Mouse (Mus musculus) gastrocnemius, postnatal 10 days (tissue): ENCODE results near the gene Upb1. TPM values are rescaled to one million over a fixed set of nuclear protein-coding genes. Genes with fewer than 3 reads are reported as not detected.

Source experiments
- DNase-seq: peaks from one replicate; pipeline ENCODE4 v3.0.0; 2021; ENCODE audit warnings: mixed read lengths
- total RNA-seq, 2 experiments: library from RNA; stranded (reverse); gene quantifications; 2 replicates each; pipeline ENCODE4 v1.2.3; 2021

The Upb1 gene
- total RNA-seq, 2 experiments from 2014 or later: 0.20 to 0.21 TPM

- DNase-seq: no peak
These were observed 27.4 kb downstream of the Upb1 start for GRCm38 (mm10) chr10:75428049-75429003.

DNA sequence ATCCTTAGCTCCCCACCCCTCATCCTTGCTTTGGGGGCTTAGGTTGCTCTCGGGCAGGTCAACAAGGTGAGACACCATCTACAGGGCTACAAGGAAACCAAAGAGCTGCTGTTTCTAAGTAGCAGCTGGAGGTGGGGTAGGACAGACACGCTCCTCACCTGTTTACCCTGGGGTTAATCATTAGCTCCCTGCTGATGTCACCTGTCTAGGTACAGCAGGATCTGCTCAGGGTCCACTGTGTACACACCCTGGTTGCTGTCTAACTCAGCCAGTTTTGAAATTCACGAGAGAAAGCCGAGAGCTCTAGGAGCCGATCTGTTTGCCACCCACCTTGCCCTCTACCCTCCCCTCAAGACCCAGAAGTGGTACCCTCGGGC, 28.1 kb downstream of the Upb1 start:
- no peak for DNase-seq

- DNase-seq: no peak
These were observed 28.7 kb downstream of the Upb1 start for GRCm38 (mm10) chr10:75429522-75430146.

GRCm38 (mm10) chr10:75430147-75430537, 29.2 kb downstream of the Upb1 start:
- no peak for DNase-seq

- DNase-seq: no peak
These were observed 29.7 kb downstream of the Upb1 start for GRCm38 (mm10) chr10:75430633-75431032.

DNA sequence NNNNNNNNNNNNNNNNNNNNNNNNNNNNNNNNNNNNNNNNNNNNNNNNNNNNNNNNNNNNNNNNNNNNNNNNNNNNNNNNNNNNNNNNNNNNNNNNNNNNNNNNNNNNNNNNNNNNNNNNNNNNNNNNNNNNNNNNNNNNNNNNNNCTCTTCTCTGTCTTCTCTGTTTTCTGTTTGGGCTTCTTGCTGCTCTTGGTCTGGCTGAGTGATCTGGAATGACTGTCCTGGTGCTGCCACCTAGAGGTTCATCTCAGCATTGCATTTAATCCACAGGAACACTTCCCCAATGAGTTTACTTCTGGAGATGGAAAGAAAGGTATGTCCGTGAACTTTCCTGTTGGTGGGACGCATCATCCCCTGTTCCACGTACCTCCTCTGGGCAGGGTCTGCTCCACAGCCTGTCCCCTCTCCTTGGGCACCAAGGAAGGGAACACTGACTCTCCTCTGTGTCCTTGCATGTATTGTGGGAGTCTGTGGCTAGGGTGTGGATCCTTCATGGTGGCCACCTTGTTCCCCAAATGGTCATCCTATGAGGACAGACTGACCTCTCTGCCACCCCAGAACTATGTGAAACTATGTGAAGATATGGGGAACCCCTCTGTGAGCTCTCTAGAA, 35.8 kb downstream of the Upb1 start:
- DNase-seq: peak; percentile 80

DNA sequence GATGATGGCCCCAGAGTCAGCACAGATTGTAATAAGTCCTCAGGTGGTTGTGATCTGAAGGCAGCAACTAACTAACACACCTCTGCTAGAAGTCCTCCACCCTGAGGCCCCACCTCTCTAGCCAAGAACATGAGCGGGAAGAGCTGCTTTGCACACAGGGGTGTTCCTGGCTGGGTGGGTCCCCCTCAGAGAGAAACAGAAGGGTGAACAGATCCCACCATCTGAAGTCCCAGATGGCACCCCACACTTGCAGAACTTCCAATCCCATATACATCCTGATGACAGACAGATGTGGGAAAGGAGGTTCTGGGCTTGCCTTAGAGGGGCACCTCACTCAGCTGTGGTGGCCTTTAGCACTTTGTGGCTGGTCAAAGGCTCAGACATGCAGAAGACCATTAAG, 36.4 kb downstream of the Upb1 start:
- DNase-seq: no peak

DNA sequence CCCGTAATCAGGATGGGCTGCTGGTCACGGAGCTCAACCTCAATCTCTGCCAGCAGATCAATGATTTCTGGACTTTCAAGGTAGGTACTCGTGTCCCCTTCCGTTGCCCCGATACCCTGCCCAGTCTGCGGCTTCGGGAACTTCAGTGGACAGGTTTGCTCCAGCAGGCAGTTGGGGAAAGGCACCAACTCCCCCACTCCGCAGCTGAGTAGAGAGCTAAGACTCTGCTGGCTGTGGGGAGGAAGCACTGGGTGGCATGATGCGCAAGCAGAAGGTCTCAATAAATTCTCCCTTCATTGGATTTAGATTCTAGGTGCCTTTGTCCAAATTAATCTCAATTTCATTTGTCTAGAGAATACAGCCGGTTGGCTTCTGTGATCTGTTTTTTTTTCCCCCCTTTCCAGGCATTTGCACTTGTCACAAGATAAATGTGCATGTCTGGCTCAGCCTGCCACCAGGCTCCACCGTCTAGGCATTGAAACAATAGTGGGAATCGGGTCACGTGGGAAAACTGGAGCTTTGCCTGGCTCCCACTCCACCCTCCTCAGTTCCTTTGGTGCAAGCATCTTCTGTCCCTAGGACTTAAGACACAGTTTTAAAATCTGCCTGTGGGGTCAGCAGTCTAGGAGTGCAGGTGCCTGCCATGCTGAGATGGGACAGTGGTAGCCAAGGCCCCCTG, 37.4 kb downstream of the Upb1 start:
- DNase-seq: peak; percentile 20

DNA sequence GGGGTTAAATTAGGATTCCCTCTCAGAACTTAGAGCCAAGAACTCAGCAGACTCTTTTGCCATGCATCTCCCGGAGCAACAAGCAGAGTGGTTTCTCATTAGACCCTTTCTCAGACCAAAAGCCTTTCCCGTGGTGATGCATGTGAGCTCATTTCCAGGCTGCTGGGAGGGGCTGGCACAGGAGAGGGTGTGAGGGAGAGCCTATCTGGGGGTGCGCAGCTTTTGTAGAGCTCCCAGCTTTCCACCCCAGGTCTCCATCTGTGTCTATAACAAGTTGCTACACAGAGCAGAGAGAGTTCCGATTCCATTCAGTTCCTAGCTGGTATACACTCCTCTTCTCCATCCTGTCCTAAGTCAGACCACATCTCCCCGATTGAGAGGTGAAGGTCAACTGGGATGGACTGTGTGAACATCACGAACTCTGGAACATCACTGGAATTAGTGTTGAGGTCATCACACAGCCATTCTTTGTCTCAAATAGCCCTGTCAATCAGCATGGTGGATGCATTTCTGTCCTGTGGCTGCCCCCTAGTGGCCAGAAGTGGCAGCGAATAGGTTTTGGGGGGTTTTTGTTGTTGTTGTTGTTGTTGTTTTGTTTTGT, 38.4 kb downstream of the Upb1 start:
- peak; percentile 48 for DNase-seq

GRCm38 (mm10) chr10:75440756-75441155, 39.8 kb downstream of the Upb1 start:
- DNase-seq: no peak

DNA sequence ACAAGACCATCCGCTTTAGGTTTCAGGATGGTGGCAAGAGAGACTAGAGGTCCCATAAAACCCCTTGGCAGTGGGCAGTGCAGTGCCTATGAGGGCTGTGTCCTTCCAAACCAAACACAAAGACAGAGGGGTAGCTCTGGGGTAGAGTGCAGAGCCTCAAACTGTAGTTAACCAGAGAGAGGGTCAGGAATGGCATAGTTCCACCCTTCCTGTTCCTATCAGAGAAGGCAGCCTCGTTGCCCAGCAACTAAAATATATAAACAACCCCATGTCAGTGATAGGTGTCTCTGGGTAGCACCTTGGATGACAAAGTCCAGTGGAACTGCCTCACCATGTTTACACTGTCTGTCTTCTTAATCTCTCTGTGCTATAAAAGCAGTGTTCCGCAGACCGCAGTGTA, 40.9 kb downstream of the Upb1 start:
- DNase-seq: no peak

- no peak for DNase-seq
These were observed 42.1 kb downstream of the Upb1 start for GRCm38 (mm10) chr10:75443017-75443416.

- peak; percentile 30 for DNase-seq
These were observed 43.4 kb downstream of the Upb1 start for GRCm38 (mm10) chr10:75444111-75444826.

- no peak for DNase-seq
These were observed 44.1 kb downstream of the Upb1 start for GRCm38 (mm10) chr10:75445030-75445429.

GRCm38 (mm10) chr10:75446501-75447083, 45.7 kb downstream of the Upb1 start:
- no peak for DNase-seq

GRCm38 (mm10) chr10:75447489-75447888, 46.6 kb downstream of the Upb1 start:
- DNase-seq: no peak

- DNase-seq: no peak
These were observed 48.0 kb downstream of the Upb1 start for GRCm38 (mm10) chr10:75448806-75449420.

DNA sequence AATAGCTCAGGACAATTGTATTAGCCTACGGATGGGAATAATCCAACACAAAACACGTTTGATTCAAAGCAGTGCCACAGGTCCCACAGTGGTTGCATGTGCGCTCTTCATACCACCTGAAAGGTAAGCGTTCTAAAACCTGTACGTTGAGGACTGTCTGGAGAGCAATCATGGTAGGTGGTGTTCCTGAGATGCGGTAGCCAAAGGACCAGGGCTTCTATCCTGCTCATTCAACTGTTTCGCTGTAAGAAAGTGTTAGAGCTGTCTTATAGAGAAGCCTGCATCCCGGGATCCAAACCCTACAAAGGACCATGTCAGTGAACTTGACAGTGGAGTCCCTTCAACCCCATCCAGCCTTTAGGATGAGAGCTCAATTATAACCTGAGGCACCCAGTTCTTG, 49.4 kb downstream of the Upb1 start:
- DNase-seq: no peak

DNA sequence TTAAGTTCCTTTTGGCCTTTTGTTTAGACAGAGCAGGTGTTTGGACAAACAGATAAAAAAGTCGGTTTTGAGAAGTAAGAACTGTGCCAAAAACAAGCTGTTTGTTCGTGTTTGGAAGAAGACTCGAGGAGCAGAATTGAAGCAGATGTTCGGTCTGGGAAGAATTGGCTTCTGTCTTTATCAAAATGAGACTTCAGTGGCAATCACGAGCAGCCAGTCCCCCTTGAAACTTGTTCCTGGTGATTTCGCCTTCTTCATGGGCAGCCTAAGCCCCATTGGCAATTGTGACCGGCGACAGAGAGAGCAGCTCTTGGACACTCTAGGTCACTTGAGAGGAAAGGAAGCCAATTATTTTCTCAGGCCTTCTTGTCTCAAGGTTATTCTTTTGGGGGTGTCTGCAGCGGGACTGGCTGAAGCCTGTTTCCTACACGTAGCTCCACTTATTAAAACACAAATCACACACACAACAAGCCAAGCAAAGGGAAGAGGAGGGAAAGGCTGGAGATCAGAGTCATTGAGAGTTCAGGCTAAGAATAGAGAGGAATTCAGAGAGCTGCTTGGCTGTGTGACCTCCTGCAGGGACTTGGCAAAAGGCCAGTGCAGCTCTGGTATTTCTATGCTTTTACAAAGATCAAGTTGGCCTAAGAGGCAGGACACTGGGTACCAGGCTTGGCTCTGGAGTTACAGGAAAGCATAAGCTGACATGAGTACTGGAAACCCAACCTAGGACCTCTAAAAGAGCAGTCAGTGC, 50.3 kb downstream of the Upb1 start:
- peak; percentile 60 for DNase-seq
